Mouse (Mus musculus) midbrain, embryonic 14.5 days (tissue): ENCODE measurements around the gene Lrrc75b. TPM values are rescaled to one million over a fixed set of nuclear protein-coding genes. Genes with fewer than 3 reads are reported as not detected.

Source experiments
- ATAC-seq: fragments of 200-750 bp; cut with Nextera tagmentation; 2 replicates; pipeline ENCODE4 v1.8.0; 2017; ENCODE audit warnings: moderate number of reproducible peaks, moderate library complexity; ENCODE audit not compliant: low FRiP score, low TSS enrichment
- DNase-seq: peaks from one replicate; pipeline ENCODE4 v3.0.0-alpha.2; 2015
- H3K27ac ChIP-seq: fragments of 300-500 bp; sonication (generic); replicated peaks from 2 replicates; pipeline ENCODE4 v1.5.1; 2014; ENCODE audit warnings: mild to moderate bottlenecking, low read depth, low read length, moderate library complexity
- H3K27me3 ChIP-seq: fragments of 300-500 bp; sonication (generic); 2 replicates; pipeline ENCODE4 v1.6.1; 2014; ENCODE audit warnings: low read length, control low read depth, mixed read lengths; ENCODE audit not compliant: control insufficient read depth, insufficient read depth
- H3K36me3 ChIP-seq: fragments of 300-500 bp; sonication (generic); 2 replicates; pipeline ENCODE4 v1.6.1; 2014; ENCODE audit warnings: low read length, control low read depth; ENCODE audit not compliant: control insufficient read depth, insufficient read depth
- H3K4me1 ChIP-seq: fragments of 300-500 bp; sonication (generic); 2 replicates; pipeline ENCODE4 v1.6.1; 2014; ENCODE audit warnings: mild to moderate bottlenecking, antibody characterized with exemption, low read length, control low read depth; ENCODE audit not compliant: control insufficient read depth, insufficient read depth
- H3K4me2 ChIP-seq: fragments of 300-500 bp; sonication (generic); 2 replicates; pipeline ENCODE4 v1.6.1; 2014; ENCODE audit warnings: mild to moderate bottlenecking, low read length, moderate library complexity
- H3K4me3 ChIP-seq: fragments of 300-500 bp; sonication (generic); replicated peaks from 2 replicates; pipeline ENCODE4 v1.5.1; 2014; ENCODE audit warnings: low read depth, low read length
- H3K9ac ChIP-seq: fragments of 300-500 bp; sonication (generic); replicated peaks from 2 replicates; pipeline ENCODE4 v1.6.1; 2014; ENCODE audit warnings: mild to moderate bottlenecking, low read length, moderate library complexity
- H3K9me3 ChIP-seq: fragments of 300-500 bp; sonication (generic); 2 replicates; pipeline ENCODE4 v1.6.1; 2016; ENCODE audit warnings: low read length, control low read depth, mixed read lengths; ENCODE audit not compliant: control insufficient read depth
- WGBS: fragments of 180-500 bp; shearing (Covaris S2); extraction: QIAGEN DNeasy Blood & Tissue Kit; methylation state at CpG from one replicate; pipeline ENCODE4 v1.1.7; 2014; 5-methylcytosine and 5-hydroxymethylcytosine counted together
- polyA plus RNA-seq: library from polyadenylated mRNA; unstranded; fragments of >200 nt; fragmentation: Nextera tagmentation; extraction: Ambion mirVana; gene quantifications from 2 replicates; pipeline ENCODE4 v1.2.1, GENCODE M21; 2014

Lrrc75b gene
- polyA plus RNA-seq, 1 experiment from 2014 or later, result 32.9 TPM

DNA sequence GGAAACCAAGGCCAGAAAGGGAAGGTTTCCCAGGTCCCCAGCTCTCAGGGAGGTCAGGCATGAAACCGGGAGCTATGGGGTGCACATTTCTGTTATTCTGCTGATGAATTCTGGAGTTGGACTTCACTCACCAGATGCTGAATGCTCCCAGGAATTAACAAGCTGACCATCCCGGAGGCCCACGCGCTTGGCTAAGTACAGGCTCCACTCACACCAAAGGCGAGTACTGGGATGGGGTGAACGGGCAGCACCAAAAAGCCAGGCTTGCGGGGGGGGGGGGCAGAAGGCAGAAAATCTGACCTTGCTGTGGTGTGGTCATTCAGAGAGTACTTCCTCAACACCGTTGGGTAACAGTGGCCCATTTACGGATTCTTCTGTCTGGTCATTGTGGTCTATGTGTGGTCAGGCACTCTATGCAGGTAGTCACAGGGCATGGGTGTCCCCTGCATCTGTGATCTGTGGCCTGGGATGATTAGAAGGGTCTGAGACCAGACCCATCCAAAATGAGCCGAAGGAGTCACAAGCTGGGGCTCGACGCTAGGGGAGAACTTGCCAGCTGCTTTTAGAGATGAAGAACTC is 4.6 kb upstream of the Lrrc75b start:
- 83% methylated on average over 12 of the region's 12 CpGs for WGBS
- H3K4me2 ChIP-seq, result no peak overlapping the region
- ATAC-seq (no peak), DNase-seq (no peak)
- H3K9me3 ChIP-seq, result no peaks in the 10 kb centered on the region
- H3K27ac ChIP-seq, result no peak overlapping the region
- no peak overlapping the region for H3K4me3 ChIP-seq
- no peaks in the 10 kb centered on the region for H3K36me3 ChIP-seq
- no peak overlapping the region for H3K9ac ChIP-seq
- peaks cover 4% of the 10 kb centered on the region; the same call in 1 of the 2 replicates for H3K27me3 ChIP-seq
- H3K4me1 ChIP-seq, result peaks cover 11% of the 10 kb centered on the region

DNA sequence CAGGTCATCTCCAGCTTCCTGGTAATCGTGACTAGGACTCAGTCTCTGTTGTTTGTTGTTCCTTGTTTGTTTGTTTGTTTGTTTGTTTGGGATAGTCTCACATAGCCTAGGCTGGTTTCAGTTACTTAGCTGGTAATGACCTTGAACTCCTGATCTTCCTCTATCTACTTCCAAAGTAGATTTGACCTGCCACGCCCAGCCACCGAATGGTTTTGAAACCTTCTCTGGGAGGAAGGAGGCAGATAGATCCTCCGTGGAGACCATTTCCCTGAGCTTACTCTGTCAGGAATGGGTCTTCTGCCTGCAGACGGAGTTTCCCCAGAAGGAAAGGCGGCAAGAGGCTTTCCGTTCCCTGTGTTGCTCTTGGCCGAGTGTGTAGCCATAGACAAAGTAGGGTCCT is 2.5 kb upstream of the Lrrc75b start:
- H3K4me2 ChIP-seq, result no peak overlapping the region
- H3K9me3 ChIP-seq, result no peaks in the 10 kb centered on the region
- peaks cover 19% of the 10 kb centered on the region for H3K4me1 ChIP-seq
- no peak overlapping the region for H3K27ac ChIP-seq
- no peak overlapping the region for H3K9ac ChIP-seq
- H3K27me3 ChIP-seq, result no peaks in the 10 kb centered on the region
- no peak for DNase-seq
- H3K36me3 ChIP-seq, result no peaks in the 10 kb centered on the region
- no peak for ATAC-seq
- WGBS, result 85% methylated on average over 8 of the region's 8 CpGs
- no peak overlapping the region for H3K4me3 ChIP-seq

DNA sequence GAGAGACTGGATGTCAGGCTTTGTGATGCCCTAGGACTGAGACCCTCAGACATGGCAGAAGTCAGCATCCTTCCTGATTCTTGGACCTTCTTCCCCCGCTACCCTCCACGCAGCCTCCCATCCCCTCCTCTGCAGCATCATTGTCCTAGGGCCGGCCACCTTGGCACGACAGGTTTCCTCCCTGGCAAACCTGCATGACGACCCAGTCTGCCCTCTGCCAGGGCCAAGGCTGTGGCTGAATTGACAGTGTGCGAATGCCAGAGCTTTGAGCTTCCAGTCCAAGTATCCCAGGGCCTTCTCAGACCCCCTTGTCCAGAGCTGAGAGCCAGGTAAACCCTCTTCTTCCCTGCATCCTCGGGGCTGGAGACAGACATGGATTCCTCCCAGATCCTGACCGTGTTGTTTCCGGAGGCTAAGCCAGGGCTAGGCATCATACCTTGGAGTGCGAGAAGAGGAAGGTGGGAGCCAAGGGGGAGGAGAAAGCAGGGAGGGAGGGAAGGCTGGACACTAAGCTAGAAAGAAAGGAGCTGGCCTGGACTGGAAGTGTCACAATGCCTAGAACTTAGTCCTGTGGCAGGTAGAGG is 1.0 kb upstream of the Lrrc75b start, which contains the start of gene Ggt1:
Gene Ggt1 (plus strand): TSS at position 534 of the 584 bp plus-strand sequence.
- H3K4me2 ChIP-seq, result peak within 1 kb of the TSS; percentile 91
- WGBS, result 46% methylated on average over 10 of the region's 10 CpGs
- peaks cover 5% of the 10 kb centered on the region for H3K36me3 ChIP-seq
- peaks cover 33% of the 10 kb centered on the region for H3K4me1 ChIP-seq
- H3K9ac ChIP-seq, result peak within 1 kb of the TSS; percentile 95
- no peak for ATAC-seq
- peak within 1 kb of the TSS; percentile 68 for H3K4me3 ChIP-seq
- no peaks in the 10 kb centered on the region for H3K9me3 ChIP-seq
- H3K27ac ChIP-seq, result peak within 1 kb of the TSS; percentile 96
- H3K27me3 ChIP-seq, result no peaks in the 10 kb centered on the region
- DNase-seq, result no peak

DNA sequence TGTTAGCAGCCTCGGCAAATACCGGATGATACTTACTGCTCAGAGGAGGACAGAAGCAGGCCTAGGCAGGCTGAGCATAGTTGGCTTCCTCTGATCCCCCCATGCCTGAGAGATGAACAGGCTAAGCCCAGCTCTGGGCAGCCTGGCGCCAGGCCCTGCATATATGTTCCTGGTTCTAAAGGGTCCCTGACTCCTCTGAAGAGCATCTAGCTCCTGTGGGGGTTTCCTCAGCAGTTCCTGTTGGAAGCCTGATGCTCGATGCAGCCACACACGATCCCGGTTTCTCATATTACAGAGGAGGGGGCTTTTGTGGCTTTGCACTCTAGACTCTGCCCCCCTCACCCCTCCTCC is 394 bp upstream of the Lrrc75b start:
- DNase-seq, result peak; percentile 60
- Histone ChIP-seq H3K9ac (peak overlapping the region; percentile 95), H3K9me3 (no peaks in the 10 kb centered on the region), H3K4me1 (peaks cover 38% of the 10 kb centered on the region), H3K27ac (peak overlapping the region; percentile 96), H3K27me3 (no peaks in the 10 kb centered on the region), H3K4me3 (peak overlapping the region; percentile 68), H3K36me3 (peaks cover 11% of the 10 kb centered on the region), H3K4me2 (peak overlapping the region; percentile 91)
- WGBS, result 10% methylated on average over 6 of the region's 6 CpGs
- ATAC-seq, result peak; percentile 14; the same call in 1 of the 2 replicates

DNA sequence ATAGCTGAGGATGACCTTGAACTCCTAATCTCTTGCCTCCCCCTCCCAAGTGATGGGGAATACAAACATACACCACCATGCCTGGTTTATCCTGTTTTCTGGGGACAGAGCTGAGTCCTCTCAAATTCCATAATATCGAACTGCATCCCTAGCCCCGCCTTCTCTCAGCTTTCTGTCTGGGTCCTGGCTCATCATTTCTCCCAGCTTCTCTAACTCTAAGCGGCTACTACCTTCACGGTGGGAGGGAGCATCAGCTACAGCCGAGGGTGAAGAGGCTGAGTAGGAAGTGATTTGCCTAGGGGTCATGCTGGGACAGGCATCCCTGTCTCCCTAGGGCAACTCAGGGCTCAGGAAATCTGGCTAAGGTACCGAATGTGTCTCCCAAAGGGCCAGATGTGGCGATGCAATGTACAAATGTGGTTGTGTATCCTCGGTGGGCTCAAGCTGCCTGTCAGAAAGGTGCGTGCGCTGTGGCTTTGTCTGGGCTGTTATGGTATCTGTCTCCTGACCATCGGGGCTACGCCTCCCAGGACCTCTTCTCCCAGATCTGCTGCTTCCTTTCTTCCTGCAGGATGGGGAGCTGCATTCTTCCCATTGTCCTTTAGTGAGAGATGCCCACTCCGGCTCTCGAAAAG is 972 bp downstream of the Lrrc75b start:
- Histone ChIP-seq H3K9me3 (no peaks in the 10 kb centered on the region), H3K9ac (peak overlapping the region; percentile 95), H3K4me1 (peaks cover 38% of the 10 kb centered on the region), H3K4me2 (peak overlapping the region; percentile 91), H3K27me3 (no peaks in the 10 kb centered on the region), H3K27ac (peak overlapping the region; percentile 96), H3K36me3 (peaks cover 20% of the 10 kb centered on the region), H3K4me3 (peak overlapping the region; percentile 68)
- 3% methylated on average over 14 of the region's 14 CpGs for WGBS
- DNase-seq (peak; percentile 70), ATAC-seq (peak; percentile 29; the same call in 1 of the 2 replicates)

DNA sequence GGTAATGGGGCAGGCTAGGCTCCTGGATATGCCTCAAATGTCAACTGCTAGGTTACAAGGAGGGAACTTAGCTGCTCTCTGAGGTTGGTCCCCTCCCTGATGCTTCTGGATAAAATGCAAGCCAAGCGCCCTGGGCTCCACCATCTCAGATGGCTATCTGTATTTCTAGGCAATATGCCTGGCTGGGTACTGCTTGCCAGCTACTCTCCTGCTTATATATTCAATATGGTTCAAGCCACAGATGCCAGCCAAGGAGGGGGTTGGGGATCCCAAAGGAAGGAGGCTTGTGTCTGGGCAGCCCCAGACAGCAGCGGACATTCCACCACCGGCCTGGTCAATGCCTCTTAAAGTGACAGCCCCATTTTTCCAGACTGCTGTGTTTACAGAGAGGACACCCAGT is 1.6 kb downstream of the Lrrc75b start:
- Histone ChIP-seq H3K9ac (peak overlapping the region; percentile 95), H3K27me3 (no peaks in the 10 kb centered on the region), H3K27ac (peak overlapping the region; percentile 96), H3K4me2 (peak overlapping the region; percentile 91), H3K4me1 (peaks cover 38% of the 10 kb centered on the region), H3K9me3 (no peaks in the 10 kb centered on the region), H3K36me3 (peaks cover 26% of the 10 kb centered on the region), H3K4me3 (peak overlapping the region; percentile 68)
- ATAC-seq, result peak; percentile 17; the same call in 1 of the 2 replicates
- WGBS, result 13% methylated on average over 3 of the region's 3 CpGs
- DNase-seq, result peak; percentile 71

DNA sequence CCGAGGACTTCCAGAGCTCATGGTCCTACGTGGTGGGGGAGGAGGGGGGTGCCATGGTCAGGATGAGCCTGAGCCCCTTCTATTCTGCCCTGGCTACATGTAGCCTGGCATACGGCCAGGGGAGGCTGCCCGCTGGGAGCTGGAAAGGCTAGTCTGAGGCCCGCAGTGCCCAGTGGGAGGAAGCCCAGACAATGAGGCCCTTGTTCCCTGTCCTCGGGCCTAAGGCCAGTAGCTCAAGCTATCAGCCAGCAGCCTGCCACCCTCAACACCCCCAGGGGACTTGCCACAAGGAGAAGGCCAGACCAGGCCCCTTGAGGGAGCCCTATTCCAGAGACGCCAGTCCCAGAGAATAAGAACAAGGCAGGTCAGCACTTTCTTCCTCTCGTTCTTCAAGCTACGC is 4.1 kb downstream of the Lrrc75b start:
- Histone ChIP-seq H3K9ac (no peak overlapping the region), H3K4me1 (peaks cover 36% of the 10 kb centered on the region), H3K9me3 (no peaks in the 10 kb centered on the region), H3K36me3 (peaks cover 34% of the 10 kb centered on the region), H3K27me3 (no peaks in the 10 kb centered on the region), H3K27ac (peak overlapping the region; percentile 37), H3K4me3 (no peak overlapping the region), H3K4me2 (no peak overlapping the region)
- DNase-seq (peak; percentile 84), ATAC-seq (peak; percentile 46)
- WGBS, result 18% methylated on average over 9 of the region's 9 CpGs

DNA sequence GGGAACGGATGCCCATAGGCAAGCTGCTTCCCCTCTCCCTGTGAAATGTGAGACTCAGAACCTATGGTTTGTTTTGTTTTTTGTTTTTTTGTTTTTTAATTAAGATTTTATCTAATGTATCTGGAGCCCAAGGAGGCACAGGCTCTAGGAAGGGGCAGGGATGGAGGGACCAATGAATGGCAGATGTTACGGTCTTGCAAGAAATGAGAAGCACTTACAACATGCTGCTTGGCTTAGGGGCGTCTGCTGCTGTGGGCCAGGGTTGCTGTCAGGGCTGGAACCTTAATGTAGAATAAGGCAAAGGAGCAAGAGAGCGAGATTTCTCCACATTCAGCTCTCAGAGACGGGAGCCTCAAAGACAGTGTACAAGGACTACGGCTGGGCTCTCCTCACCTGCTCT is 4.6 kb downstream of the Lrrc75b start:
- Histone ChIP-seq H3K27me3 (no peaks in the 10 kb centered on the region), H3K36me3 (peaks cover 34% of the 10 kb centered on the region), H3K9ac (no peak overlapping the region), H3K4me2 (no peak overlapping the region), H3K9me3 (no peaks in the 10 kb centered on the region), H3K4me3 (no peak overlapping the region), H3K27ac (peak overlapping the region; percentile 37; the same call in 1 of the 2 replicates), H3K4me1 (peaks cover 32% of the 10 kb centered on the region)
- 74% methylated on average over 6 of the region's 6 CpGs for WGBS
- ATAC-seq, result no peak
- no peak for DNase-seq
